Mouse (Mus musculus) heart, embryonic 16.5 days (tissue): Measurements from ENCODE around the gene Gm28043. TPM values are rescaled to one million over a fixed set of nuclear protein-coding genes. Genes with fewer than 3 reads are reported as not detected.

Source experiments
- ATAC-seq: fragments of 200-750 bp; cut with Nextera tagmentation; replicated peaks from 2 replicates; pipeline ENCODE4 v1.8.0; 2017; ENCODE audit warnings: moderate number of reproducible peaks; ENCODE audit not compliant: insufficient read depth, low FRiP score; ENCODE audit errors: extremely low read depth
- H3K27ac ChIP-seq: fragments of 300-500 bp; sonication (generic); 2 replicates; pipeline ENCODE4 v1.5.1; 2014; ENCODE audit warnings: mild to moderate bottlenecking, low read length, control low read depth, moderate library complexity
- H3K27me3 ChIP-seq: fragments of 300-500 bp; sonication (generic); 2 replicates; pipeline ENCODE4 v1.6.1; 2014; ENCODE audit warnings: low read length, mixed read lengths; ENCODE audit not compliant: control insufficient read depth, insufficient read depth
- H3K36me3 ChIP-seq: fragments of 300-500 bp; sonication (generic); 2 replicates; pipeline ENCODE4 v1.6.1; 2014; ENCODE audit not compliant: control insufficient read depth, insufficient read depth
- H3K4me1 ChIP-seq: fragments of 300-500 bp; sonication (generic); 2 replicates; pipeline ENCODE4 v1.6.1; 2014; ENCODE audit warnings: low read length, mixed read lengths; ENCODE audit not compliant: control insufficient read depth, insufficient read depth
- H3K4me2 ChIP-seq: fragments of 300-500 bp; sonication (generic); 2 replicates; pipeline ENCODE4 v1.6.1; 2014; ENCODE audit warnings: low read depth, mild to moderate bottlenecking, control low read depth, low read length
- H3K4me3 ChIP-seq: fragments of 300-500 bp; sonication (generic); 2 replicates; pipeline ENCODE4 v1.5.1; 2014; ENCODE audit warnings: mild to moderate bottlenecking, control low read depth, low read length
- H3K9ac ChIP-seq: fragments of 300-500 bp; sonication (generic); 2 replicates; pipeline ENCODE4 v1.6.1; 2014; ENCODE audit warnings: low read length, control low read depth
- H3K9me3 ChIP-seq: fragments of 300-500 bp; sonication (generic); replicated peaks from 2 replicates; pipeline ENCODE4 v1.6.1; 2016; ENCODE audit warnings: low read length; ENCODE audit not compliant: control insufficient read depth
- WGBS: fragments of 180-500 bp; shearing (Covaris S2); extraction: QIAGEN DNeasy Blood & Tissue Kit; methylation state at CpG from one replicate; pipeline ENCODE4 v1.1.7; 2014; 5-methylcytosine and 5-hydroxymethylcytosine counted together
- polyA plus RNA-seq: library from polyadenylated mRNA; unstranded; fragments of >200 nt; fragmentation: Nextera tagmentation; extraction: Ambion mirVana; gene quantifications from 2 replicates; pipeline ENCODE4 v1.2.1, GENCODE M21; 2015

The Gm28043 gene
- polyA plus RNA-seq, result 1.7 and 2.1 TPM in 2 replicates

- ATAC-seq, result peak; percentile 95
- 2% methylated on average over 52 of the region's 52 CpGs for WGBS
- H3K4me2 ChIP-seq, result peak within 1 kb of the TSS; percentile 87
- H3K9me3 ChIP-seq, result no peaks in the 10 kb centered on the region
- H3K4me3 ChIP-seq, result peak within 1 kb of the TSS; percentile 92
- peak within 1 kb of the TSS; percentile 94 for H3K27ac ChIP-seq
- peaks cover 5% of the 10 kb centered on the region for H3K36me3 ChIP-seq
- peaks cover 17% of the 10 kb centered on the region for H3K4me1 ChIP-seq
- H3K27me3 ChIP-seq, result no peaks in the 10 kb centered on the region
- H3K9ac ChIP-seq, result peak within 1 kb of the TSS; percentile 99
Observed at GRCm38 (mm10) chr17:29614115-29615023, at the start of gene Gm28043, which contains the start of gene Rnf8. TSS of gene Gm28043 (plus strand) at chr17:29614876. TSS of gene Rnf8 (plus strand) at chr17:29614790.

- ATAC-seq, result no peak
- peaks cover 15% of the 10 kb centered on the region for H3K36me3 ChIP-seq
- WGBS, result 96% methylated on average over 5 of the region's 5 CpGs
Observed at GRCm38 (mm10) chr17:29565521-29565920, 49.2 kb upstream of the Gm28043 start.

GRCm38 (mm10) chr17:29568435-29568834 lies 46.2 kb upstream of the Gm28043 start:
- peaks cover 29% of the 10 kb centered on the region for H3K36me3 ChIP-seq
- no peak for ATAC-seq
- 86% methylated on average over 15 of the region's 15 CpGs for WGBS

More at GRCm38 (mm10) chr17:29565521-29565920, 49.2 kb upstream of the Gm28043 start:
- Histone ChIP-seq H3K9me3 (no peaks in the 10 kb centered on the region), H3K4me3 (no peak overlapping the region), H3K4me1 (no peaks in the 10 kb centered on the region), H3K27ac (no peak overlapping the region), H3K27me3 (no peaks in the 10 kb centered on the region), H3K4me2 (no peak overlapping the region), H3K9ac (no peak overlapping the region)

GRCm38 (mm10) chr17:29569831-29570230 lies 44.8 kb upstream of the Gm28043 start:
- H3K27ac ChIP-seq, result no peak overlapping the region
- H3K36me3 ChIP-seq, result peaks cover 28% of the 10 kb centered on the region
- no peaks in the 10 kb centered on the region for H3K9me3 ChIP-seq
- H3K9ac ChIP-seq, result no peak overlapping the region
- no peaks in the 10 kb centered on the region for H3K27me3 ChIP-seq
- 88% methylated on average over 6 of the region's 6 CpGs for WGBS
- H3K4me2 ChIP-seq, result no peak overlapping the region
- no peak overlapping the region for H3K4me3 ChIP-seq
- H3K4me1 ChIP-seq, result peaks cover under 1% of the 10 kb centered on the region; the same call in 1 of the 2 replicates
- no peak for ATAC-seq

More at GRCm38 (mm10) chr17:29568435-29568834, 46.2 kb upstream of the Gm28043 start:
- no peak overlapping the region for H3K9ac ChIP-seq
- H3K27me3 ChIP-seq, result no peaks in the 10 kb centered on the region
- H3K27ac ChIP-seq, result no peak overlapping the region
- H3K9me3 ChIP-seq, result no peaks in the 10 kb centered on the region
- no peaks in the 10 kb centered on the region for H3K4me1 ChIP-seq
- H3K4me2 ChIP-seq, result no peak overlapping the region
- H3K4me3 ChIP-seq, result no peak overlapping the region

GRCm38 (mm10) chr17:29579579-29580126 lies 35.0 kb upstream of the Gm28043 start:
- Histone ChIP-seq H3K36me3 (peaks cover 18% of the 10 kb centered on the region), H3K9me3 (no peaks in the 10 kb centered on the region), H3K9ac (no peak overlapping the region), H3K4me1 (peaks cover 8% of the 10 kb centered on the region), H3K27ac (no peak overlapping the region), H3K27me3 (no peaks in the 10 kb centered on the region), H3K4me2 (no peak overlapping the region), H3K4me3 (no peak overlapping the region)
- no peak for ATAC-seq
- WGBS, result 71% methylated on average over 4 of the region's 4 CpGs

GRCm38 (mm10) chr17:29583569-29583968 lies 31.1 kb upstream of the Gm28043 start:
- H3K4me2 ChIP-seq, result no peak overlapping the region
- no peaks in the 10 kb centered on the region for H3K9me3 ChIP-seq
- H3K4me3 ChIP-seq, result no peak overlapping the region
- 74% methylated on average over 5 of the region's 5 CpGs for WGBS
- no peaks in the 10 kb centered on the region for H3K4me1 ChIP-seq
- H3K9ac ChIP-seq, result no peak overlapping the region
- ATAC-seq, result no peak
- H3K36me3 ChIP-seq, result peaks cover 8% of the 10 kb centered on the region
- H3K27me3 ChIP-seq, result no peaks in the 10 kb centered on the region
- H3K27ac ChIP-seq, result no peak overlapping the region

- no peaks in the 10 kb centered on the region for H3K9me3 ChIP-seq
- H3K4me1 ChIP-seq, result peaks cover 5% of the 10 kb centered on the region
- peaks cover 2% of the 10 kb centered on the region; the same call in 1 of the 2 replicates for H3K36me3 ChIP-seq
- no peak overlapping the region for H3K4me2 ChIP-seq
- H3K27me3 ChIP-seq, result no peaks in the 10 kb centered on the region
- ATAC-seq, result 0 out of 2 replicates have a peak, but pooled peaks have one; percentile 29
- no peak overlapping the region for H3K27ac ChIP-seq
- 78% methylated on average over 5 of the region's 5 CpGs for WGBS
- no peak overlapping the region for H3K4me3 ChIP-seq
- no peak overlapping the region for H3K9ac ChIP-seq
Observed at GRCm38 (mm10) chr17:29584306-29584705, 30.4 kb upstream of the Gm28043 start.

GRCm38 (mm10) chr17:29584737-29585136 lies 29.9 kb upstream of the Gm28043 start:
- Histone ChIP-seq H3K4me3 (no peak overlapping the region), H3K27ac (peak overlapping the region; percentile 25; the same call in 1 of the 2 replicates), H3K36me3 (peaks cover 2% of the 10 kb centered on the region; the same call in 1 of the 2 replicates), H3K27me3 (no peaks in the 10 kb centered on the region), H3K4me1 (peaks cover 9% of the 10 kb centered on the region), H3K9me3 (no peaks in the 10 kb centered on the region), H3K9ac (no peak overlapping the region), H3K4me2 (no peak overlapping the region)
- WGBS, result 79% methylated on average over 3 of the region's 3 CpGs
- no peak for ATAC-seq

- Histone ChIP-seq H3K27ac (no peak overlapping the region), H3K4me2 (no peak overlapping the region), H3K4me3 (no peak overlapping the region), H3K9me3 (no peaks in the 10 kb centered on the region), H3K4me1 (peaks cover 9% of the 10 kb centered on the region), H3K36me3 (peaks cover 1% of the 10 kb centered on the region; the same call in 1 of the 2 replicates), H3K27me3 (no peaks in the 10 kb centered on the region), H3K9ac (no peak overlapping the region)
- no peak for ATAC-seq
- 84% methylated on average over 6 of the region's 6 CpGs for WGBS
Observed at GRCm38 (mm10) chr17:29585446-29585845, 29.2 kb upstream of the Gm28043 start.
